Mouse (Mus musculus): ENCODE measurements at regions not wholly inside any gene's neighbourhood (a gene's known extent, or its start where the extent isn't known, plus 50 kb on each side); places are given as distances from the start of the nearest gene placed in this dataset.

- H3K4me1 ChIP-seq (replicated peaks) = peaks cover 71% of the 10 kb centered on the region
- 68% methylated on average over 2 of the region's 2 CpGs for WGBS
- H3K27ac ChIP-seq = peak overlapping the region; percentile 91
These were observed 105.5 kb downstream of the Tpra1 start for GRCm38 (mm10) chr6:89007516-89007915.

GRCm38 (mm10) chr6:89008614-89009171 is 106.6 kb downstream of the Tpra1 start:
- Histone ChIP-seq H3K4me1 (replicated peaks) (peaks cover 71% of the 10 kb centered on the region), H3K9me3 (no peaks in the 10 kb centered on the region), H3K4me3 (replicated peaks) (no peak overlapping the region; the same call in 1 of the 2 replicates), H3K4me2 (replicated peaks) (peak overlapping the region; percentile 43), H3K9ac (replicated peaks) (peak overlapping the region; percentile 12; the same call in 1 of the 2 replicates), H3K27me3 (0 out of 2 replicates have a peak, but pooled peaks cover 3% of the 10 kb centered on the region), H3K27ac (peak overlapping the region; percentile 91), H3K36me3 (no peaks in the 10 kb centered on the region)
- ATAC-seq = peak; percentile 60
- under 1% methylated on average over 18 of the region's 18 CpGs for WGBS

More at GRCm38 (mm10) chr6:89007516-89007915, 105.5 kb downstream of the Tpra1 start:
- Histone ChIP-seq H3K4me2 (replicated peaks) (no peak overlapping the region), H3K9ac (replicated peaks) (no peak overlapping the region), H3K4me3 (replicated peaks) (no peak overlapping the region), H3K36me3 (no peaks in the 10 kb centered on the region), H3K9me3 (no peaks in the 10 kb centered on the region), H3K27me3 (0 out of 2 replicates have a peak, but pooled peaks cover 3% of the 10 kb centered on the region)
- ATAC-seq = no peak

- Histone ChIP-seq H3K27ac (peak overlapping the region; percentile 94), H3K27me3 (0 out of 2 replicates have a peak, but pooled peaks cover 3% of the 10 kb centered on the region), H3K9me3 (no peaks in the 10 kb centered on the region), H3K4me2 (replicated peaks) (0 out of 2 replicates have a peak overlapping the region, but pooled peaks have one; percentile 5), H3K36me3 (no peaks in the 10 kb centered on the region), H3K4me3 (replicated peaks) (no peak overlapping the region), H3K9ac (replicated peaks) (peak overlapping the region; percentile 28), H3K4me1 (replicated peaks) (peaks cover 64% of the 10 kb centered on the region)
- WGBS = 13% methylated on average over 12 of the region's 12 CpGs
- ATAC-seq = peak; percentile 79
These were observed 111.1 kb downstream of the Tpra1 start for GRCm38 (mm10) chr6:89012998-89013689.

GRCm38 (mm10) chr6:89013690-89014061 is 111.6 kb downstream of the Tpra1 start:
- ATAC-seq = no peak; the same call in 1 of the 2 replicates
- Histone ChIP-seq H3K27ac (peak overlapping the region; percentile 94), H3K4me2 (replicated peaks) (0 out of 2 replicates have a peak overlapping the region, but pooled peaks have one; percentile 5), H3K36me3 (no peaks in the 10 kb centered on the region), H3K27me3 (0 out of 2 replicates have a peak, but pooled peaks cover 3% of the 10 kb centered on the region), H3K4me3 (replicated peaks) (no peak overlapping the region), H3K9ac (replicated peaks) (peak overlapping the region; percentile 28), H3K4me1 (replicated peaks) (peaks cover 59% of the 10 kb centered on the region), H3K9me3 (no peaks in the 10 kb centered on the region)
- 26% methylated on average over 8 of the region's 8 CpGs for WGBS

- H3K9ac ChIP-seq (replicated peaks) = no peak overlapping the region
- no peak overlapping the region for H3K27ac ChIP-seq
- no peaks in the 10 kb centered on the region for H3K9me3 ChIP-seq
- H3K4me3 ChIP-seq (replicated peaks) = no peak overlapping the region
- peaks cover 64% of the 10 kb centered on the region for H3K27me3 ChIP-seq
- H3K4me1 ChIP-seq (replicated peaks) = peaks cover 8% of the 10 kb centered on the region
- peak; percentile 73 for ATAC-seq
- no peak overlapping the region for H3K4me2 ChIP-seq (replicated peaks)
- no peaks in the 10 kb centered on the region for H3K36me3 ChIP-seq
- WGBS = 23% methylated on average over 11 of the region's 11 CpGs
These were observed 122.1 kb downstream of the Tpra1 start for GRCm38 (mm10) chr6:89024101-89024650.

- H3K9ac ChIP-seq (replicated peaks) = no peak overlapping the region
- H3K4me2 ChIP-seq (replicated peaks) = no peak overlapping the region
- no peaks in the 10 kb centered on the region for H3K36me3 ChIP-seq
- peaks cover 43% of the 10 kb centered on the region for H3K27me3 ChIP-seq
- peak overlapping the region; percentile 92; the same call in 1 of the 2 replicates for H3K27ac ChIP-seq
- no peaks in the 10 kb centered on the region for H3K9me3 ChIP-seq
- no peak overlapping the region for H3K4me3 ChIP-seq (replicated peaks)
- WGBS = 51% methylated on average over 5 of the region's 5 CpGs
- no peak for ATAC-seq
- peaks cover 39% of the 10 kb centered on the region for H3K4me1 ChIP-seq (replicated peaks)
These were observed 131.6 kb downstream of the Tpra1 start for GRCm38 (mm10) chr6:89033433-89034298.

- ATAC-seq = no peak
- H3K4me3 ChIP-seq (replicated peaks) = no peak overlapping the region
- peaks cover 39% of the 10 kb centered on the region for H3K4me1 ChIP-seq (replicated peaks)
- H3K27me3 ChIP-seq = peaks cover 43% of the 10 kb centered on the region
- H3K9ac ChIP-seq (replicated peaks) = no peak overlapping the region
- H3K9me3 ChIP-seq = no peaks in the 10 kb centered on the region
- H3K36me3 ChIP-seq = no peaks in the 10 kb centered on the region
- WGBS = 56% methylated on average over 3 of the region's 3 CpGs
- no peak overlapping the region for H3K4me2 ChIP-seq (replicated peaks)
- H3K27ac ChIP-seq = peak overlapping the region; percentile 92
These were observed 132.4 kb downstream of the Tpra1 start for GRCm38 (mm10) chr6:89034455-89034854.

GRCm38 (mm10) chr6:89035061-89035835 is 133.2 kb downstream of the Tpra1 start:
- peak; percentile 82 for ATAC-seq
- H3K9me3 ChIP-seq = no peaks in the 10 kb centered on the region
- peaks cover 39% of the 10 kb centered on the region for H3K4me1 ChIP-seq (replicated peaks)
- H3K4me3 ChIP-seq (replicated peaks) = no peak overlapping the region
- 18% methylated on average over 13 of the region's 13 CpGs for WGBS
- peaks cover 45% of the 10 kb centered on the region for H3K27me3 ChIP-seq
- no peaks in the 10 kb centered on the region for H3K36me3 ChIP-seq
- H3K27ac ChIP-seq = peak overlapping the region; percentile 92
- peak overlapping the region; percentile 48 for H3K9ac ChIP-seq (replicated peaks)
- peak overlapping the region; percentile 46 for H3K4me2 ChIP-seq (replicated peaks)

- Histone ChIP-seq H3K36me3 (no peaks in the 10 kb centered on the region), H3K4me3 (replicated peaks) (no peak overlapping the region), H3K9ac (replicated peaks) (peak overlapping the region; percentile 48), H3K27me3 (peaks cover 45% of the 10 kb centered on the region), H3K4me1 (replicated peaks) (peaks cover 39% of the 10 kb centered on the region), H3K9me3 (no peaks in the 10 kb centered on the region), H3K4me2 (replicated peaks) (peak overlapping the region; percentile 46), H3K27ac (peak overlapping the region; percentile 92)
- ATAC-seq = peak; percentile 72
- WGBS = 26% methylated on average over 4 of the region's 4 CpGs
These were observed 133.7 kb downstream of the Tpra1 start for GRCm38 (mm10) chr6:89035836-89036156.

GRCm38 (mm10) chr6:89037392-89037791 is 135.3 kb downstream of the Tpra1 start:
- peaks cover 34% of the 10 kb centered on the region for H3K27me3 ChIP-seq
- 51% methylated on average over 2 of the region's 2 CpGs for WGBS
- H3K4me1 ChIP-seq (replicated peaks) = peaks cover 39% of the 10 kb centered on the region
- no peak overlapping the region for H3K4me3 ChIP-seq (replicated peaks)
- no peaks in the 10 kb centered on the region for H3K36me3 ChIP-seq
- ATAC-seq = no peak
- H3K27ac ChIP-seq = 0 out of 2 replicates have a peak overlapping the region, but pooled peaks have one; percentile 92
- H3K9ac ChIP-seq (replicated peaks) = no peak overlapping the region
- no peak overlapping the region for H3K4me2 ChIP-seq (replicated peaks)
- H3K9me3 ChIP-seq = no peaks in the 10 kb centered on the region

- WGBS = 74% methylated on average over 7 of the region's 7 CpGs
- Histone ChIP-seq H3K4me1 (replicated peaks) (peaks cover 39% of the 10 kb centered on the region), H3K9ac (replicated peaks) (no peak overlapping the region), H3K4me3 (replicated peaks) (no peak overlapping the region), H3K36me3 (no peaks in the 10 kb centered on the region), H3K4me2 (replicated peaks) (no peak overlapping the region), H3K27me3 (peaks cover 29% of the 10 kb centered on the region), H3K27ac (no peak overlapping the region), H3K9me3 (no peaks in the 10 kb centered on the region)
- ATAC-seq = no peak
These were observed 135.8 kb downstream of the Tpra1 start for GRCm38 (mm10) chr6:89037901-89038300.

All from midbrain, embryonic 13.5 days (tissue).